Mouse (Mus musculus) fibroblast of lung, adult 2 months (primary cell): ENCODE results near the gene Phf12.
"Not testable (repeated sequence)": the region's sequence is repeated elsewhere in the genome, so short reads cannot be mapped to it uniquely, and the experiment has no call there.

ENCODE experiments used
- DNase-seq: peaks from one replicate; pipeline ENCODE4 v3.0.0-alpha.2; 2011; ENCODE audit warnings: low read depth

Gene Phf12

DNA sequence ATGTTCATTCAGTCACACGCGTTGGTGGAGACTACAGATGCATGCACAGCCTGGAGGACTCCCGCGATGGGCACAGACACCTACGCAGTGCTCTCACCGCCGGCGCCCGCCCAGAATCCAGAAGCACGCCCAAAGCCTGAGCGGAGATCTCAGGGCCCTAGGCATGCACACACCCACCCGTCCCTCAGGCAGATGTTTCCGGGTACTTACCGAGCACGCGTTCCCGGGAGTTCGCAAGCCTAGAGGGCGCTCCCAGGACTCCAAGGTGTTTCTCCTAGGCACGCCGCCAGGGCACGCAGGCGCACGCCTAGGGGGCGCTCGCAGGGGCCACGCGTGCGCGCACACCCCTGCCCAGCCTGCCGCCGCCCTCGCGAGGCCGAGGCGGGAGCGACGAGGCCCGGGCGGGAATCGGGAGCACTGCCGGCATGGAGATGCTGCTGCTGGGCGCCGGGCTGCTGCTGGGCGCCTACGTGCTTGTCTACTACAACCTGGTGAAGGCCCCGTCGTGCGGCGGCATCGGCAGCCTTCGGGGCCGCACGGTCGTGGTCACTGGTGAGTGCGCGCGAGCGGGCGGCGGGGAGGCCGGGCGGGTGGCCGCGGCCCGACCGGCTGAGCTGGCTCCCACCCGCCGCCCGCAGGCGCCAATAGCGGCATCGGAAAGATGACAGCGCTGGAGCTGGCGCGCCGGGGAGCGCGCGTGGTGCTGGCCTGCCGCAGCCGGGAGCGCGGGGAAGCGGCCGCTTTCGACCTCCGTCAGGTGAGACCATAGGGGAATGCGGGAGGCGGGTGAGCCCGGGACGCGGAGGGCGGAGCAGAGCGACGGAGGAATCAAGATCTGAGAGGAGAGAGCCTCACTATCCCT is 49.6 kb downstream of the Phf12 start, which contains the start of gene Dhrs13:
Gene Dhrs13, plus strand, starts transcription at position 334 of the 862 bp plus-strand sequence.
- DNase-seq = peak; percentile 81

DNA sequence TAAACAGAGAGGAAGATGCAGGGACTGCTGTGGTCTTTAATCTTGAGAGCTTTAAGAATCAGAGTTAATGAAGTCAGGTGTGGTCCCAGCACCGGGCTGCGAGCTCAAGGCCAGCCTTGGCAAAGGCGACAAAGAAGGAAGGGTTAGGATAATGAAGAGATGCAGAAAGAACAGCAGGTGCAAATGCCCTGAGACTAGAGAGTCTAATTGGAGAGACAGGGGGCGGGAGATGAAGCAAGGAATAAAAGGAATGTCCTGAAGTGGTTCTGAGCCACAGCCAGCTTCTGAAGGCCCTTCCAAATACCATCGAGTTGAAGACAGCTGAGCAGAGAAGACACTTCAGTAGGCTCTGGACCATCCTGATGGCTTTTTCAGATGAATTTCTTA is 50.2 kb downstream of the Phf12 start:
- no peak for DNase-seq

DNA sequence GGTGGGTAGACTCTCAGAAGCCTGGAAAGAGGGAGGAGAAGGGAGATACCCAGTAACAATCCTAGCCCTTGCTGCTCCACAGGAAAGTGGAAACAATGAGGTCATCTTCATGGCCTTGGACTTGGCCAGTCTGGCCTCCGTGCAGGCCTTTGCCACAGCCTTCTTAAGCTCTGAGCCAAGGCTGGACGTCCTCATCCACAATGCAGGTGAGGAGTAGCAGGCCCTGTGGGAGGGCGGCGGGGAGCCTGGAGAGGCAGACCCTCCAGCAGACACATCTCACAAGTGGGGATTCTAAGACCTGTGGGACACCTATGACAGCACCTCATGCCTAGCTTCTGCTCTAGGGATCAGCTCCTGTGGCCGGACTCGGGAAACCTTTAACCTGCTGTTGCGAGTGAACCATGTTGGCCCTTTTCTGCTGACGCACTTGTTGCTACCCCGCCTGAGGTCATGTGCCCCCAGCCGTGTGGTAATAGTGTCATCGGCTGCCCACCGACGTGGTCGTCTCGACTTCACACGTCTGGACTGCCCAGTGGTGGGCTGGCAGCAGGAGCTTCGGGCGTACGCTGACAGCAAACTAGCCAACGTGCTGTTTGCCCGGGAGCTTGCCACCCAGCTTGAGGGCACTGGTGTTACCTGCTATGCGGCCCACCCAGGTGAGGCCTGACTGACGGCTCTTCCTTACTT is 51.5 kb downstream of the Phf12 start:
- no peak for DNase-seq

DNA sequence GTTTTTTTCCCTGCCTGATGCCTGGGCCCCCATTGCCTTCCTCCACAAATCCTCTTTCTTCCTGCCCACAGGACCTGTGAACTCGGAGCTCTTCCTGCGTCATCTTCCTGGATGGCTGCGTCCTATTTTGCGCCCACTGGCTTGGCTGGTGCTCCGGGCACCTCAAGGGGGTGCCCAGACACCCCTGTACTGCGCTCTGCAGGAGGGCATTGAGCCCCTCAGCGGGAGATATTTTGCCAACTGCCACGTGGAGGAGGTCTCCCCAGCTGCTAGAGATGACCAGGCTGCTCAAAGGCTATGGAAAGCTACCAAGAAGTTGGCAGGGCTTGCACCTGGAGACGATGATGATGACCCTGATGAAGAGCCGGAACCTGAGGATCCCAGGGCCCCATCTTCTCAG is 54.2 kb downstream of the Phf12 start:
- DNase-seq = no peak

DNA sequence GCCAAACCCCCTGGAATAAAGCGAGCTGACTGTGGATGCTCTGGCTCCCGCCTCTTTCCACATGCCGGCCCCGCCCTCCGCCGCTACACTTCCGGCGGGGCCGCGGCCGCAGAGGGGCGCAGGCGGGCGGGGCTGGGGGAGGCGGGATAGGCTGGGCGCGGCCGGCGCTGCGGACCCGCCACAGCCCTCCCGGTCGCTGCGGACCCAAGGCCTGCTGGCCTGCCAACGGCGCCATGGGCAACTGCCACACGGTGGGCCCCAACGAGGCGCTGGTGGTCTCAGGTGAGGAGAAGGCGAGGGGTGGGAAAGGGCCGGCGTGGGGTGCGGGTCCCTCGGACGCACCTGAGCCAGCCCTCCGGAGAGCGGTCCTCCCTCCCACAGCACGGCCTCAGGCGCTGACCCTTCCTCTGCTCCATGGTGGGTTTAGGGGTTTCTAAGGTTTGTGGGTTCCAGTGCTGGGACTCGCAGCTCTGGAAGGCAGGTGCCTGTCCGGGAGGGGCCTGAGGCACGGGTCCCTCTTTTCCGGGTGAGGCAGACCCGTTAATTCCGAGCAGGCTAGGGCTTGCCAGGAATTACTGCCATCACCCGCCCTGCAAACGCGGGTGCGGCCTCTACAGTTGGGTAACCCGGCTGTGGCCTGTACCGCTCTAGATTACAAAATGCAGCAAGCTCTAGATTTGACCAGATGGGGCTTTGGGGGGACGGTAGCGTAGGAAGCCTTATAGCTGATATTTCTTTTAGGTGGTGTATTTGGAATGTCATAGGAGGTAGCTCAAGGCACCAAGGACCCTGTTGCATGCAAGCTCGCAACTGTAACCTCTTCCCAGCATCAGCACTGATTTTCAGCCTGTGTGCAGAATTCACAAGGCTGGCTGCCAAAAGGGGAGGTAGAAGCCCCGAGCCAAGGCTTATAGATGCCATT is 55.5 kb downstream of the Phf12 start, which contains the start of gene Flot2:
Gene Flot2, plus strand, starts transcription at position 101 of the 922 bp plus-strand sequence.
- no peak for DNase-seq

DNA sequence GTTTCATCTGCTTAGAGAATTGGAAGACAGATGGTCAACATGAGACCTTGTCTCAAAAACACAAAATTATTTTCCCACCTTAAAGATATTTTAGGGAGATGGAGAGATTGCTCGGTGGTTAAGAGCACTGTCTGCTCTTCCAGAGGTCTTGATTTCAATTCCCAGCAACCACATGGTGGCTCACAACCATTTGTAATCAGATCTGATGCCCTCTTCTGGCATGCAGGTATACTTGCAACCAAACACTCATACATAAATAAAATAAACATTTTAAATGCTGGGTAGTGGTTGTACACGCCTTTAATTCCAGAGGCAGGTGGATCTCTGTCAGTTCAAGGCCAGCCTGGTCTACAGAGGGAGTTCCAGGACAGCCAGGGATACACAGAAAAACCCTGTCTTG is 58.3 kb downstream of the Phf12 start:
- DNase-seq = no peak

DNA sequence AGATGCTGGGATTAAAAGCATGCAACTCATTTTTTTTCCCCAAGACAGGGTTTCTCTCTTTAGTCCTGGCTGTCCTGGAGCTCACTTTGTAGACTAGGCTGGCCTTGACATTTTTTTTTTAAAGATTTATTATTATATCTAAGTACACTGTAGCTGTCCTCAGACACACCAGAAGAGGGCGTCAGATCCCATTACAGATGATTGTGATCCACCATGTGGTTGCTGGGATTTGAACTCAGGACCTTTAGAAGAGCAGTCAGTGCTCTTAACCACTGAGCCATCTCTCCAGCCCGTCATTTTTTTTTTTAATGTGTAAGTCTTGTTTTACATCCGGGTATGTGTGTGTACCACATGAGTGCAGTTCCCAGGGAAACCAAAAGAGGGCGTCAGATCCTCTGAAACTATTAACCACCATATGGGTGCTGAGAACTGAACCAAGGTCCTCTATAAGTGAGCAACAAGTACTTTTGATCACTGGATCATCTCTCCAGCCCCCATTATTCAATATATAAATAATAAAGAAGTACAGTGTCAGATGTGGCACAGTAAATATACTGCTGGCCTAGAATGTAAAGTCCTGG is 59.8 kb downstream of the Phf12 start:
- not testable (repeated sequence) for DNase-seq

DNA sequence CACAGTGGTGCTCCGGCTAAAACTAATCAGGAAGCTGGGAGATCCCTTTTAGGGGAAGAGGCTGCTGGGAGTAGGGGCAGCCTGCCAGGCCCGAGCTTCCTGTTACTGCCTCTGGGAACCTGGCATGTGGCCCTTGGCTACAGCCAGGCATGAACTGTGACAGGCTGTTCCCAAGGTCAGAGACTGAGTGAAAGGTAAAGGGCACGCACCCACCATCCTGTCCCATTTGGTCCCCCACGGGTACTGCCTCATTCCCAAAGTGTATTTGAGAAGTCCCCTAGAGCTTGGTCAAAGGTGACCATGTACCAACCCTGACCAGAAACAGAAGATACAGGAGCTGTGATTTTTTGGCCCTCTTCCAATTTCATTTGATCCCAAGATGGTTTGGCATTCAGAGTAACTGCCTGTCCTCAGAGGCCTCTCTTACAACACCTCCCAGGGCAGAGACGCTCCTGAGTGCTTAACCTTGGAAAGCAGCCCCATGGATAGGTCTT is 62.3 kb downstream of the Phf12 start:
- peak; percentile 67 for DNase-seq

DNA sequence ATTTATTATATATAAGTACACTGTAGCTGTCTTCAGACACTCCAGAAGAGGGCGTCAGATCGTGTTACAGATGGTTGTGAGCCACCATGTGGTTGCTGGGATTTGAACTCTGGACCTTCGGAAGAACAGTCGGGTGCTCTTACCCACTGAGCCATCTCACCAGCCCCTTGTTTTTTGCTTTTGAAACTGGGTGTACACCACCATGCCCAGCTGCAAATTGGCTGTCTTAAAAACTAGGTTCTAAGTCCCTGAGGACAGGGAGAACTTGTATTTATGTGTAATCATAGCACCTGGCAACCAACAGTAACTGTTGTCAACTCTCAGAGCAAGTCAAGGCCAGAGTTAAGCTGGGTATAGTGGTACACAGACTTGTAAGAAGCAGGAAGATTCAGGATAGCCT is 66.1 kb downstream of the Phf12 start:
- DNase-seq = not testable (repeated sequence)

DNA sequence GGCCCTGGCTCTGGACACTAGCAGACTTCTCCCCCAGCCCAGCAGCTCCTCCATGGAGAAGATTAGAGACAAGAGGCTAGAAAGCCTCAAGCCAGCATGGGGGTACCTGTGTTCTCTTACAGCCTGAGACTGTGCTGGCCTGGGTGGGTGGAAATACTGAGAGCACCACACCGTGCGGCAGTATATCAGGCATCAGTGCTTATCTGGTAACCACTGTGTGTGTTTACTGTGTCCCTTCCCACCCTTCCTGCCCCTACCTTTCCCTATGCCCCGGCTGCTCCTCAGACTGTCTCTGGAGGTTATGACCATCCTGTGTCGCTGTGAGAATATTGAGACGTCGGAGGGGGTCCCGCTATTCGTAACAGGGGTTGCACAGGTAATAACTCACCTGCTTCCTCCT is 70.5 kb downstream of the Phf12 start:
- DNase-seq = no peak

DNA sequence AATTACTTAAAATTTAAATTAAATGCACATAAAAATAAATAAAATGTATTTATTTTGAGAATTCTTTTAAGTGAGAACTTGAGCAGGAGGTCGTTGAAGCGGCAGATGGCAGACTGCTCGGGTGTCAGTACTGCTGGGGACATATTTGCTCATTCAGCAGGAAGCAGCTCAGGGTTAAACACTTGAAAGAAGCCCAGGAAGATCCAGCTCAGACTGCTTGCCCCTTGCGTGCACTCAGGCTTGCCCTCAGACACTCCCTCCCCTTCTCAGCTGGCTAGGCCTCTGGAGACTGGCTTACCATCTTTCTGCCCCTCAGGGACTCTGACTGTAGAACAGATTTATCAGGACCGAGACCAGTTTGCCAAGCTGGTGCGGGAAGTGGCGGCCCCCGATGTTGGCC is 74.4 kb downstream of the Phf12 start:
- DNase-seq = no peak

DNA sequence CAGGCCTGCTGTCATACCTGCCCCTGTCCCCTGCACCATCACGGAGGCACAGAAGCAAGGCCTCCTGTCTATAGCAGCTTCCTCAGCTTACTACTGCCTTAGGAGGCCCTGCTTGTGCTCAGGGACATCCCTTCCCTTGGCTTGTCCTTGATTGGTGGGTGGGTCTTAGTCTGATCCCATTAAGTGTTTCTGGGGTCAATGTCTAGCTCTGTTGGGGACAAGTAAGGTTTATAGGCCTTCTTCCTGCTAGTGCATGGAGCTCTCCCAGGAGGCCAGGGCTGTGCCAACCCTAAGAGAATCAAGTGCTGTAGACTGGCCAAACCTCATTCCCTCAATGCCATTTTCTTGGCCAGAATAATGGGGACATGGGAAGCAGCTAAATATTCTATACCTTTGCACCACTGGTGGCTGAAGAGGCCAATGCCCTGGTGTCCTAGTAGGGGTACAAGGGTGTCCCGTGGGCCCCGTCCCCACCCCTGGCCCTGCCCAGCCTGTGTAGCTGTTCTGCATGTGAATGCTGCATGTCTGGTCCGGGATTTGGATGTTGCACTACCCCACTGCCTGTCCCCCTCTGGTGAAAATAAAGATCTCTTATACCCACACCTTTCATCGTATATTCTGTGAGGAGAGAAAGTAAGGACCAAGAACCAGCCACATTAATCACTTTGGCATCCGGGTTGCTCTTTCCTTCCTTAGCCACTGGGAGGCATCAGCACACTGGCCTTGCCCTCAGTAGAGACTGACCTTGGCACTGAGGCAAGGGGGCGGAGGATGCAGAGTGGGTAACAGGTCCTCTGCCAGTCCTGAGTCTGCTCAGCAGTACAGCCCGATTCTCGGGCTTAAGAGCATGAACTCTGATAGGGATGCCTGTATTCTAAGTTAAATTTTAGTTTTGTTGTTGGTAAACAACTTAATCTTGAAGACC is 77.5 kb downstream of the Phf12 start:
- peak; percentile 43 for DNase-seq

DNA sequence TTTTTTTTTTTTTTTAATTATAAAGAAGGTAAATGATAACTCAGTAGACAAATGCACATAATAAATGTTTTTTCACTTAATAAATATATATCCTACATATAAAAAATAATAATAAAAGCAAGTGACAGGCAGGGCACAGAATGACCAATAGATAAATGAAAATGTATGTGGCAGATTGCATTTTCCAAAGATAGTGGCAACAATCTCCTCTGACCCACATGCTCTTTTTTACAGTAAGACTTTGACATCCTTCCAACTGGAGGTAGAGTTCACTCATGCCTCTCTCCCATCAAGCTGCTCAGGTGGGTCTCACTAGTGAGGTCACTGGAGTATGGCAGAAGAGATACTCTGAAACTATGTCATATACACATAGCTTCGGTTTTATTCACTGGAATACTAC is 80.0 kb downstream of the Phf12 start:
- DNase-seq = no peak

DNA sequence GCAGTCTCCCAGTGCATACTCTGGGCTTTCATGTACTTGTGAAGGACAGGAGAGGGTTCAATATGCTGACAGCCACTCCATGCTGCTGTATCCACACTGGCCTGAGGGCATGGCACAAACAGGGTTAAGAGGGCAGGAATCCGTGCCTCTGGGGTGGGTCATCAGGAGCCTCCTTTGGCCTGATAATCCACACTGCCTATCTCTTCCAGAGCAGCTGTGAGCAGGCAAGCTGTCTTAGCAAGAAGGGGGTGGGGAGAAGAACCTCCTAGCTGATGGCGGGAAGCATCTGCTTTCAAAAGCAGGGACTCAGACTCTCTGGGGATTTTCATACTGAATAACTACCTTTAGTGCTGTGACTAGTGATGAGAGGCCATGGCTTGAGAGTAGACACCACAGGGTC is 83.4 kb downstream of the Phf12 start:
- DNase-seq = no peak

DNA sequence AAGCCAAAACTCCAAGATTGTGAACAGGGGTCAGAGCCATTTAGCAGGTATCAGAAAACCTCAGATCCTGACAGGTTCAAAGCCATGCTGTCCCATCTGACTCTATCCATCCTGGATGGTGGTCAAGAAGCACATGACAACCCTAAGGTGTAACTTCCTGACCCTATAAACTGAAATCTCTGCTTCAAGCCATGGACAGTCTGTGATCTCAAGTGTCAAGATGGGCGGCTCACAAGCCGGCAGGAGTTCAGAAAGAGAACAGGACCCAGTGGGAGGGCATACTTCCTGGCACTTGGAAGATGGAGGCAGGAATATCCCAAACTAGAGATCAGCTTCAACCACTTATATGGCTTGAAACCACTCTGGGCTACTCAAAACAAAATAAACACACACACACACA is 84.1 kb downstream of the Phf12 start:
- no peak for DNase-seq

DNA sequence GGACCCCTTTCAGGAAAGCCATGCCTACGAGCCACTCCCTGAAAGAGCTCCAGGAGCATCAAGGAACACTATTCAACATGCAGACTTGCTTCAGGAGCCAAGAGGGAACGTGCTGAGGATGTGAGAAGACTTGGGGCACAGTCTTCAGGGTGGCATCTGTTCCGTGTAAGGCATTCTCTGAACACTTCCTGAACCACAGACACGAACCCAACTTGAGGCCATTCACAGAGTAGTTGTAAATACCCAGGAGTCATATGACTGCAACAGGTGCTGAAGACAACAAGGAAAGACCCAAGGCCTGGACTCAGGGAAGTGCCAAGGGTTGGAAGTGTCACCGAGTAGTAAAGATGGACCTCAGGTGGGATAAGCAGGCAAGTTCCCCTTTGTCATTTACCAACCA is 85.0 kb downstream of the Phf12 start:
- DNase-seq = no peak

DNA sequence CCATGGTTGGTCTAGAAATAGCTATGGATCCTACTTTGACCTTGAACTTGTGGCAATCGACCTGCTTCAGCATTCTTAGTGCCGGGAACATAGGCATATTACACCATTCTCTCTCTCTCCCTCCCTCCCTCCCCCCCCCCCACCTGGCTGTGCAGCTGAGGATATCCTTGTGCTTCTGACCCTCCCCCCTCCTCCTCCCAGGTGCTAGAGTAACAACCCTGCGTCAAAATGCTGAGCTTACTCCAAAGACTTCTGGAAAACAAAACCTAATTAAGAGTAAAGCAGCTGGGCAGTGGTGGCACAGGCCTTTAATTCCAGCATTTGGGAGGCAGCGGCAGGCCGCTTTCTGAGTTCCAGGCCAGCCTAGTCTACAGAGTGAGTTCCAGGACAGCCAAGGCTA is 86.6 kb downstream of the Phf12 start:
- no peak for DNase-seq

DNA sequence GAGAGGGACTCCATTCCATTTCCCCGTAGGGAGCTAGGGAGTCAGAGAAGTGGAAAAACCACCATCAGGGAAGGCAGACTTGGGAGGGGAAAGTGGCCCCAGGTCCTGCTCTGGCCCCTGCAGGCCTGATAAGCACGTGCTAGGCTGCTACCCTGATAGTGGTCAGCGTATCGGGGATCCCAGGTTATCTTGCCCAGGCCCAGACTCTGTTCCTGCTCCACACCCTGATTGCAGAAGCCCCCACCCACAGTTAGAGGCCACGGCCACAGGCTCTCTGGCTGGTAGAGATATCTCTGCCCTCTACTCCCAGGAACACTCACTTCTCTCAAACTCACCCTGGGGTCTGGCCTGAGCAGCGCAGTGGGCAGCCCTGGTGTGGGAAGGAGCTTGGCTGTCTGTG is 87.1 kb downstream of the Phf12 start:
- DNase-seq = no peak

DNA sequence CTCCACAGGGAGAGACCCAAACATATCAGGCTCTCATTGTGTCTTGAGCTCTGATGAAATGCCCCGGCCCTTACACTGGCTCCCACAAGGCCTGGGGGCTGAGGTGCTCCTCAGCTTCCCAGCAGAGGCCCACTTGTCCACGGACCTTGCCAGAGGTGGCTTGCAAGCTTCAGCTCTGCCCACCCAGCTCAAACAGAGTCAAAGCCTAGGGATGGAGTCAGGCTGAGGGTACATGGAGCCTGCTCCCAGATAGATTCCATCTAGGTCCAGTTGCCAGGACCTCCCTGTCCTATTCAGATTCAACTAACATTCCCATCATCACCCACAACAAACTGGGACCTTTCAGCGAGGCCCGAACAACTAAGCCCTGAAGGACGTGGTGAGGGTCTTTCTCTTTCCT is 89.4 kb downstream of the Phf12 start:
- DNase-seq = no peak

DNA sequence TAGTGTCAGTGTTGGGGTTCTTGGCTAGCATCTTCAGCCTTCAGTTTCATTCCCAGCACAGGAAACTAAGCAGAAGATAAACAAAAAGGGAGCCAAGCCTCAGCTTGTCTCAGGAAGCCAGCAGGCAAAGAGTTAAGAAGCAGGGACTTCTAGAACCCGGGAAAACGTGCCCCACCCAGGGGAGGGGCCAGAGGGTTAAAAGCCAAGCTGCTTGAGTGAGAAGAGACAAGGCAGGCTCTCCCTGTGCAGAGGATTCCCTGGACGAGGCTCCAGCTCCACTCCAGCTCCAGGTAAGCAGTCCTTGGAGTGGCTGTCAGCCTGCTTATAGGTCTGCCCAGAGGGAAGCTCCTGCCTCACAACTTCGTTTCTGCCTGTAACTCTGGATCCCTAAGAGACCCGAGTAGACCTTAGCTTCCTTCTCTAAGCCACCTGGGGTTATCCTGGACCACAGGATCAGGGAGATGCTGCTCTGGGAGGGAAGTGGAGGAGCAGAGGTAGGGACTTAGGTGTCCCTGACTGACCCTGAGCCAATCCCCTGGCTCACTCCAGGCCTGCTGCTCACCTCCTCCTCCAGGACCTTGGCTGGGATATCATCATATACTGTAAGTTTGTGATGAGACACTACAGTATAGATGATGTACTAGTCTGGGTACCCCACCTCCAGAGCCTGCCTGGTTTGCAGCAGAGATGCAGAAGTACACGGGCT is 90.0 kb downstream of the Phf12 start:
- no peak for DNase-seq
